In the genomic region with DNA sequence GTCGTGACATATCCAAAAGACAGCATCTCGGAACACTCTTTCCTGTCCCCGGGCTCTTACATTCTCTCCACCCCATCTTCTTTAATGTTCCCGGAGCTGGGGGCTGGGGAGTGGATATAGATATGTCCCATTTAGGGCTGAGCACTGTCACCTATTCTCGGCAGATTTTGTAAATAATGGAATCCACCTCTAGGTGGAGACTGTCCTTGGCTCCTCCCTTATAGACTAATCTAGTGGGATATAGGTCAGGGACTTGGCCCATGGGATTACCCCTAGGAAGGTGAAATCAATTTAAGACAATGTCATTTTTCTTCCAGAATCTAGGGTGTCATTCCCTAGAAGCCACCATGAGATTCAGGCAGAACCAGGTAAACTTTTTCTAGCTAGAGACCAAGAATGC, we compare ENCODE assay signal across 9 mouse cellular contexts. TPM values are rescaled to one million over a fixed set of nuclear protein-coding genes. Genes with fewer than 3 reads are reported as not detected.
DNase-seq lines count a peak whose midpoint lies in the region; ATAC-seq and TF ChIP-seq lines count a peak whose summit lies in the region.
"Had no signal": no experiment of that assay in that cellular context is flagged by ENCODE, and none has a peak within 500 bp of the region (broad histone marks: within the 10 kb centered on the region; RNA-seq: fewer than 3 reads in every experiment).

No protein-coding gene starts in this region.

- H3K4me1 ChIP-seq in bone marrow macrophage, adult 2 months (ENCODE audit: control insufficient read depth, insufficient read depth, low read length): peaks cover 36% of the 10 kb centered on the region
- H3K4me1 ChIP-seq in heart, embryonic 16.5 days (ENCODE audit: control insufficient read depth, insufficient read depth, low read length): peaks cover 23% of the 10 kb centered on the region

- TF ChIP-seq CTCF in left cerebral cortex, adult 2 months (IDR thresholded peaks at IDR 0.05): peak; percentile 32
- TF ChIP-seq CTCF in bone marrow macrophage, adult 2 months (IDR thresholded peaks at IDR 0.05; ENCODE audit: low read depth, low read length): no peak

- no peaks in the 10 kb centered on the region for H3K36me3 ChIP-seq in heart, embryonic 16.5 days (ENCODE audit: control insufficient read depth, insufficient read depth)

- no peak for DNase-seq in left cerebral cortex, adult 2 months (ENCODE audit: extremely low spot score in 1 of 2, low spot score in 2 of 2)
- DNase-seq in left cerebral cortex, postnatal 25 days (ENCODE audit: low spot score in 2 of 2): no peak
- peak; percentile 11 for DNase-seq in mesoderm, embryonic 11.5 days (ENCODE audit: low read depth, low spot score)
- DNase-seq in left cerebral cortex, postnatal 36 days (ENCODE audit: low spot score in 2 of 2): no peak
- no peak for DNase-seq in left cerebral cortex, adult 8-10 months (ENCODE audit: low spot score in 2 of 2)
- no peak for DNase-seq in frontal cortex, postnatal 10 days (ENCODE audit: low spot score in 2 of 2)

- ATAC-seq in heart, embryonic 16.5 days (replicated peaks; ENCODE audit: extremely low read depth, insufficient read depth, low FRiP score): no peak

- peak overlapping the region; percentile 67 for H3K4me2 ChIP-seq in heart, embryonic 16.5 days (ENCODE audit: low read depth, low read length)

- H3K9ac ChIP-seq in heart, embryonic 16.5 days (ENCODE audit: low read length): peak overlapping the region; percentile 96; the same call in 1 of the 2 replicates

- no peak overlapping the region for H3K27ac ChIP-seq in left cerebral cortex, adult 2 months
- no peak overlapping the region for H3K27ac ChIP-seq in bone marrow macrophage, adult 2 months (ENCODE audit: insufficient read depth, low read depth, low read length)
- H3K27ac ChIP-seq in heart, embryonic 16.5 days (ENCODE audit: low read length): no peak overlapping the region

- H3K9me3 ChIP-seq in heart, embryonic 16.5 days (replicated peaks; ENCODE audit: control insufficient read depth, low read length): no peaks in the 10 kb centered on the region

- 45% methylated on average over 5 of the region's 5 CpGs for WGBS in heart, embryonic 16.5 days

- H3K27me3 ChIP-seq in heart, embryonic 16.5 days (ENCODE audit: control insufficient read depth, insufficient read depth, low read length): no peaks in the 10 kb centered on the region

- TF ChIP-seq POLR2A in bone marrow macrophage, adult 2 months (IDR thresholded peaks at IDR 0.05; ENCODE audit: borderline replicate concordance, low read depth, low read length): no peak

- intact Hi-C loops in left cerebral cortex, adult 2 months (cut with DNase I): loop anchor here (2.0 to 5.0 kb wide), 3 partner anchors 58 to 192 kb away; partner anchors contain the start of gene Elovl5
- intact Hi-C loops in left cerebral cortex, postnatal 25 days (cut with DNase I): loop anchor here (5.0 kb wide), 1 partner anchor 83 kb away; no protein-coding TSS in a partner anchor
- intact Hi-C loops in left cerebral cortex, postnatal 36 days (cut with DNase I): loop anchor here (5.0 kb wide), 1 partner anchor 38 kb away; no protein-coding TSS in a partner anchor

- peak overlapping the region; percentile 99 for H3K4me3 ChIP-seq in left cerebral cortex, adult 2 months
- H3K4me3 ChIP-seq in bone marrow macrophage, adult 2 months (ENCODE audit: insufficient read depth, low read length): peak overlapping the region; percentile 64
- peak overlapping the region; percentile 94 for H3K4me3 ChIP-seq in heart, embryonic 16.5 days (ENCODE audit: low read length)

RNA-seq across cellular contexts. Expression of gene Ick, which starts 0.7 kb away (rescaled TPM):
- total RNA-seq in left cerebral cortex, adult 2 months (2021): 10 to 100 TPM; 17.4 to 19.2 TPM
- 10 to 100 TPM; 18.7 to 19.8 TPM for total RNA-seq in left cerebral cortex, postnatal 25 days (2021)
- polyA plus RNA-seq in bone marrow macrophage, adult 2 months (2012; ENCODE audit: insufficient read depth, insufficient read length, missing spikeins): 7.1 and 11.5 TPM in 2 replicates
- polyA plus RNA-seq in heart, embryonic 16.5 days (2015; fragmentation: Nextera tagmentation; extraction: Ambion mirVana): 13.5 and 14.6 TPM in 2 replicates
- 10 to 100 TPM; 19.3 to 20.6 TPM for total RNA-seq in left cerebral cortex, postnatal 36 days (2021)
- 10 to 100 TPM; 15.2 to 18.3 (median 16.6) TPM for total RNA-seq in left cerebral cortex, adult 8-10 months (2022)

RNA-seq across cellular contexts. Expression of gene Fbxo9, which starts 0.8 kb away (rescaled TPM):
- 100 to 1,000 TPM; 106 to 115 TPM for total RNA-seq in left cerebral cortex, adult 2 months (2021)
- total RNA-seq in left cerebral cortex, postnatal 25 days (2021): 100 to 1,000 TPM; 112 to 125 TPM
- polyA plus RNA-seq in bone marrow macrophage, adult 2 months (2012; ENCODE audit: insufficient read depth, insufficient read length, missing spikeins): 22.9 and 36.0 TPM in 2 replicates
- polyA plus RNA-seq in heart, embryonic 16.5 days (2015; fragmentation: Nextera tagmentation; extraction: Ambion mirVana): 41.1 and 47.3 TPM in 2 replicates
- 100 to 1,000 TPM; 124 to 126 TPM for total RNA-seq in left cerebral cortex, postnatal 36 days (2021)
- total RNA-seq in left cerebral cortex, adult 8-10 months (2022): 100 to 1,000 TPM in 3 of 4 experiments, 10 to 100 TPM in 1; 99.4 to 119 (median 108) TPM

RNA-seq across cellular contexts. Expression of gene Gcm1, which starts 57.9 kb away (rescaled TPM):
- not detected for total RNA-seq in left cerebral cortex, adult 2 months (2021)
- not detected for total RNA-seq in left cerebral cortex, postnatal 25 days (2021)
- polyA plus RNA-seq in bone marrow macrophage, adult 2 months (2012; ENCODE audit: insufficient read depth, insufficient read length, missing spikeins): not detected in 2 replicates
- 0.07 TPM in 1 of 2 replicates, not detected in the other for polyA plus RNA-seq in heart, embryonic 16.5 days (2015; fragmentation: Nextera tagmentation; extraction: Ambion mirVana)
- total RNA-seq in left cerebral cortex, postnatal 36 days (2021): not detected
- total RNA-seq in left cerebral cortex, adult 8-10 months (2022): not detected
- polyA plus RNA-seq: gonadal fat pad, adult 2 months had no signal
